Mouse (Mus musculus) urinary bladder, postnatal 10 days (tissue): ENCODE measurements around the gene Smagp.

ENCODE experiments used
- DNase-seq: peaks from one replicate; pipeline ENCODE4 v3.0.0; 2022; ENCODE audit warnings: low spot score

Gene Smagp

GRCm38 (mm10) chr15:100665411-100666218, 28.9 kb upstream of the Smagp start:
- no peak for DNase-seq

- DNase-seq, result no peak
These were observed 28.1 kb upstream of the Smagp start for GRCm38 (mm10) chr15:100664813-100665274.

- no peak for DNase-seq
These were observed 24.1 kb upstream of the Smagp start for GRCm38 (mm10) chr15:100660805-100661204.

- DNase-seq, result no peak
These were observed 23.6 kb upstream of the Smagp start for GRCm38 (mm10) chr15:100660306-100660705.

GRCm38 (mm10) chr15:100655201-100655600, 18.5 kb upstream of the Smagp start:
- DNase-seq, result no peak

GRCm38 (mm10) chr15:100654271-100654670, 17.5 kb upstream of the Smagp start:
- no peak for DNase-seq

- DNase-seq, result no peak
These were observed 14.9 kb upstream of the Smagp start for GRCm38 (mm10) chr15:100651610-100652009.

GRCm38 (mm10) chr15:100650111-100650510, 13.4 kb upstream of the Smagp start:
- DNase-seq, result no peak

- no peak for DNase-seq
These were observed 9.4 kb upstream of the Smagp start for GRCm38 (mm10) chr15:100646161-100646560.

- DNase-seq, result no peak
These were observed 5.7 kb upstream of the Smagp start for GRCm38 (mm10) chr15:100642451-100642850.

GRCm38 (mm10) chr15:100641226-100641810, 4.6 kb upstream of the Smagp start:
- no peak for DNase-seq

- DNase-seq, result no peak
These were observed 3.4 kb upstream of the Smagp start for GRCm38 (mm10) chr15:100639972-100640750.

- no peak for DNase-seq
These were observed 921 bp upstream of the Smagp start for GRCm38 (mm10) chr15:100637661-100638060.

GRCm38 (mm10) chr15:100635851-100636645, 692 bp downstream of the Smagp start:
- DNase-seq, result no peak

GRCm38 (mm10) chr15:100635239-100635638, 1.5 kb downstream of the Smagp start:
- no peak for DNase-seq

GRCm38 (mm10) chr15:100633341-100633740, 3.4 kb downstream of the Smagp start:
- no peak for DNase-seq

- no peak for DNase-seq
These were observed 4.4 kb downstream of the Smagp start for GRCm38 (mm10) chr15:100632323-100632722.

GRCm38 (mm10) chr15:100631454-100632170, 5.1 kb downstream of the Smagp start:
- DNase-seq, result no peak

- DNase-seq, result no peak
These were observed 6.6 kb downstream of the Smagp start for GRCm38 (mm10) chr15:100630126-100630525.

- no peak for DNase-seq
These were observed 7.9 kb downstream of the Smagp start for GRCm38 (mm10) chr15:100628797-100629196.

GRCm38 (mm10) chr15:100627774-100628370, 8.9 kb downstream of the Smagp start:
- DNase-seq, result no peak
